Mouse (Mus musculus) gastrocnemius, adult 8-10 months (tissue): ENCODE data around the gene Neb. TPM values are rescaled to one million over a fixed set of nuclear protein-coding genes. Genes with fewer than 3 reads are reported as not detected.
"Not testable (repeated sequence)": the region's sequence is repeated elsewhere in the genome, so short reads cannot be mapped to it uniquely, and the experiment has no call there.

Experiments
- DNase-seq, 2 experiments: peaks; one replicate each; pipeline ENCODE4 v3.0.0; 2022; ENCODE audit warnings: low spot score in 2 of 2
- microRNA-seq: library from miRNA; unstranded; fragments of <30 nt; microRNA quantifications from one replicate; pipeline ENCODE4 v1.2.0, GENCODE M21; 2022
- total RNA-seq, 4 experiments: library from RNA; stranded (reverse); gene quantifications; 2 replicates each; pipeline ENCODE4 v1.2.4; 2022

The Neb gene
- total RNA-seq, 4 experiments from 2014 or later = 6,560 to 8,442 (median 7,482) TPM

- DNase-seq = no peak
These were observed 184.6 kb downstream of the Neb start for GRCm38 (mm10) chr2:52193629-52194028.

DNA sequence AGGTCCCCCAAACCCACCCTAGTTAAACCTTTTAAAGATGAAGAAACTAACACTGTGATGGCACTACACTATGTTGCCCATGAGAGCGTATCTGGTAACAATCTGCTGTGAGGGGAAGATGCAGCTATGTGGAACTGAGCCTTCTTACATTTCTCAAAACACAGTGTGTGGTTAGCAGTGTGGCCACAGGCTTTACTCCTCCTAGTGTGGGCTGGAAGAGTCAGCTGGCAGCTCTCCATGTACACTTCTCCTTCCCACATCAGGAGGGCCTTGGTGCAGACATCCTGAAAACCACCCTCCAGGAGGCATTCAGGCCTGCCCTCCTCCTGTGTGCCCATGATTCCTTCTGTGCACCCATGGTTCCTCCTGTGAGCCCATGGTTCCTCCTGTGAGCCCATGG is 198.6 kb downstream of the Neb start:
- no peak for DNase-seq

DNA sequence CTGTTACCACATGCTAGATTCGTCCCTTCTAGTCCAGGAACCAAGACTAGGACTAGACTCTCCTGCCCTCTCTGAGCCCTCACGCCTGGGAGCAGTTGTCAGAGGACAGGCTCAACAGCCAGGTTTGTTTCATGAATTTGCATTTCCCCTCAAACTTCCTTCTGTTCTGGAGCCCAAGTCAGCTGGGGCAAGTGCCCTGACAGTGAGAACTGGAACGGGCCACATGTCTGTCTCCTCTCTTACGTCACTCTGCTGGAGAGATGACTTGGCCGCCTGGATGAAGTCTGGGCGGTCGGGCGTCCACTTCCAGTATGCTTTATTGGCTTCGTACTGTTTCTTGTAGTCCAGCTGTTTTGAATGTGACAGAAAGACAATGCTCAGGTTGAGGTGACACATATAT is 200.5 kb downstream of the Neb start:
- DNase-seq = no peak

- DNase-seq = no peak
These were observed 201.1 kb downstream of the Neb start for GRCm38 (mm10) chr2:52177184-52177583.

GRCm38 (mm10) chr2:52176537-52176936 is 201.7 kb downstream of the Neb start:
- DNase-seq = no peak

DNA sequence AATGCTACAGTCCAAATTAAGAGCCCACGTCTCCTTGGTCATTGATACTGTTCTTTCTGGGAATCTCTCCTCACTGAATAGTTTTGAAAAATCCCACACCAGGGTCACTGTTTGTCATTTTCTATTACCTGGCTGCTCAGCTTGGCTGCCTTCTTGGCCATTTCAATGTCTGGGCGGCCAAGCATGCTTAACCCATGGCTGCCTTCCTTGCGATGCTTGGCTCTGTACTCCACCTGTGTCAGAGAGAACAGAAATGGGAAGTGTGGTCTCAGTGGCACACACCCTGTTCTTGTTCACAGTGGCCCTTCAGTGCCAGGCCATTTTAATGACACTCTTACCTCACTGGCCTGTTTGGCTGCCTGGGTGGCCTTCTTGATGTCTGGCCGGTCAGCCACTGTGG is 203.3 kb downstream of the Neb start:
- no peak for DNase-seq

DNA sequence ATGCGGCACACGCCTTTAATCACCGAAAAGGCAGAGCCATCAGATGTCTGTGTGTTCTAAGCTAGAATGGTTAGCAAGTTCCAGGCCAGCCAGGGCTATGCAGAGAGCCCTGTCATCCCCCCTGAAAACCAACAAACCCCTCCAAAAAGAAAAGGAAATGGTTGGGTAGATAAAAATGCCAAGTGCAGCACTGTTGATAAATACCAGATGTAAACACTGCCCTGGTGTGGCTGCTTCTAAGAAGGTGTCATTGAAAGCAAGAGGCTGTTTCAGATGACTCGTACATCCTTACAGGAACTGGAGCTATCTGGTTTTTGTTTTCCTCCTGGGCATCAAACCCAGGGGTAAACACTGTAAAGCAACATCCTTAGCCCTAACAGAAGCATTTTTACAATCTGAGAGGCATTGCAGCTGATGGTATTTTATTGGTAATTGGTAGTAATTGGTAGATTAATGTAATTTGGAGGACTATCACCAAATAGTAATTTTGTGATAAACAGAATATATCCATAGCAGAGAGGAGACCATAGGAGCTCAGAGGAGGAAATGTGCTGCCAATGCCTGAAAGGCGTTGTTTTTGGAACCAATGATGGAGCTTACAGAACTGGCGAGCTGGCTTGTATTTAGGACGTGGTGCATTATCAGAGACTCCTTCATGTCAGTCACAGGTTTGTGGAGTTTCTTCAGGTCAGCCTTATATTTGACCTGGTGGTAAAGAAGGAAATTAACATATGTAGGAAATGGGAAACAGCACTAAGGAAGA is 208.8 kb downstream of the Neb start:
- no peak for DNase-seq

DNA sequence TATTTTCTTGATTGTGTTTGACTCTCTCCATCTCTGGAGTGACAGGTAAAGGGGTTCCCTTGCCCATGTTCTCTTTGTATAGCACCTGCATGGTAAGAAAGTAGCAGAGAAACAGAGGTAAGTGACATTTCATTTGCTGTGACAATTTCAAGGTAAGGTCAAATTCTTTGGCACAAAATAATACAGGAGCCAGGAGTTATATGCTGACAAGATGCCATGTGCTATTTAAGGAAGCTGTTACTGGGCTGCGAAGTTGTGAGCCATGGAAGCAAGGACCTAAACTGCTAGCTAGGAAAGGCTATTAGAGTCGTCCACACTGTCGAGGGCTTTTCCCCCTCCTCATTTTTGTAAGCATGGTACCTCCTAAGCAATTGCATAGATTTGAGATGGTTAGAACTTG is 225.2 kb downstream of the Neb start:
- DNase-seq = no peak

GRCm38 (mm10) chr2:52133351-52133750 is 244.9 kb downstream of the Neb start:
- peak; percentile 26 to 33 for DNase-seq

- DNase-seq = not testable (repeated sequence)
These were observed 246.9 kb downstream of the Neb start for GRCm38 (mm10) chr2:52131370-52131769.

DNA sequence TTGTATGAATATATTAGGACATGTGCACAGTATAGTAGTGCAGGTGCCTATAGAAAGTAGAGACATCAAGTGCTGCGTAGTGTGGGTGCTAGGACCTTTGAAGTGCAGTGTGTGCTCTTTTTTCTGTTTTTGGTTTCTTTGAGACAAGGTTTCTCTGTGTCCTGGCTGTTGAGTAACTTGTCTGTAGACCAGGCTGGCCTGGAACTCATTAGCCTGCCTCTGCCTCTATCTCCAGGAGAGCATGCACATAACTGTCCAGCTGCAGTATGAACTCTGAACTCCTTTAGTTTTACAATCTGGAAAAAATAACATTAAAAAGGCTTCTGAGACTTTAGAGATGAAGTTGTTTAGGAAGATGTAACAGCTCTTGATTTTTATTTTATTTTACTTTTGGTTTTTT is 264.2 kb downstream of the Neb start:
- DNase-seq = no peak

Small RNAs within 50 kb of the gene (microRNA-seq; reads per million reads assigned to microRNA genes)
- not detected for gene Gm22095

Other genes starting within 250 kb of the Neb start
- 10 to 100 TPM; 35.9 to 39.8 (median 38.1) TPM for gene Arl5a, start 46.4 kb upstream of the Neb start, total RNA-seq